Mouse (Mus musculus) CH12.LX (cell line): ENCODE results near the gene Psmd12. TPM values are rescaled to one million over a fixed set of nuclear protein-coding genes. Genes with fewer than 3 reads are reported as not detected.

Source experiments
- polyA plus RNA-seq: library from polyadenylated mRNA; unstranded; fragments of >175 nt; gene quantifications from 2 replicates; pipeline ENCODE4 v1.2.1, GENCODE M21; 2012; ENCODE audit warnings: low read depth; ENCODE audit not compliant: insufficient read length
- total RNA-seq, 2 experiments: library from RNA; depleted of rRNA; stranded (reverse); fragments of 300-350 nt in 1 of 2; fragments of >200 nt in 1 of 2; gene quantifications; 2 replicates each; pipeline ENCODE4 v1.2.3; 2012 to 2014

The Psmd12 gene
- total and polyA plus RNA-seq, 3 experiments, result 108 to 257 (median 151) TPM

Other genes with a start within 250 kb of the Psmd12 start
- gene Pitpnc1, start 8.8 kb upstream of the Psmd12 start, total RNA-seq (2012; rRNA removed), result 2.1 and 2.4 TPM in 2 replicates
- gene Pitpnc1, start 8.8 kb upstream of the Psmd12 start, total RNA-seq (2014; rRNA removed), result 3.6 and 5.3 TPM in 2 replicates
- gene Pitpnc1, start 8.8 kb upstream of the Psmd12 start, polyA plus RNA-seq, result 3.6 and 5.4 TPM in 2 replicates
- gene Helz, start 68.4 kb downstream of the Psmd12 start, total RNA-seq (2012; rRNA removed), result 22.2 and 23.1 TPM in 2 replicates
- 8.8 and 11.5 TPM in 2 replicates for gene Helz, start 68.4 kb downstream of the Psmd12 start, total RNA-seq (2014; rRNA removed)
- 31.9 and 44.4 TPM in 2 replicates for gene Helz, start 68.4 kb downstream of the Psmd12 start, polyA plus RNA-seq
- not detected in 2 replicates for gene Cacng1, start 237.0 kb downstream of the Psmd12 start, total RNA-seq (2012; rRNA removed)
- not detected in 2 replicates for gene Cacng1, start 237.0 kb downstream of the Psmd12 start, total RNA-seq (2014; rRNA removed)
- gene Cacng1, start 237.0 kb downstream of the Psmd12 start, polyA plus RNA-seq, result not detected in 2 replicates